Mouse (Mus musculus) intestine, postnatal 0 days (tissue): ENCODE results near the gene 5330417H12Rik. TPM values are rescaled to one million over a fixed set of nuclear protein-coding genes. Genes with fewer than 3 reads are reported as not detected.

Experiments used
- ATAC-seq: fragments of 200-750 bp; cut with Nextera tagmentation; 2 replicates; pipeline ENCODE4 v1.8.0; 2017; ENCODE audit warnings: mild to moderate bottlenecking, moderate TSS enrichment, moderate library complexity
- H3K27ac ChIP-seq: fragments of 300-500 bp; sonication (generic); 2 replicates; pipeline ENCODE4 v1.5.1; 2014; ENCODE audit warnings: mild to moderate bottlenecking, low read depth, low read length, moderate library complexity
- H3K27me3 ChIP-seq: fragments of 300-500 bp; sonication (generic); replicated peaks from 2 replicates; pipeline ENCODE4 v1.6.1; 2014; ENCODE audit warnings: low read length, mixed read lengths; ENCODE audit not compliant: control insufficient read depth, insufficient read depth
- H3K36me3 ChIP-seq: fragments of 300-500 bp; sonication (generic); 2 replicates; pipeline ENCODE4 v1.6.1; 2014; ENCODE audit warnings: mild to moderate bottlenecking, moderate library complexity; ENCODE audit not compliant: control insufficient read depth, insufficient read depth
- H3K4me1 ChIP-seq: fragments of 300-500 bp; sonication (generic); replicated peaks from 2 replicates; pipeline ENCODE4 v1.6.1; 2014; ENCODE audit warnings: antibody characterized with exemption, low read length, mixed read lengths; ENCODE audit not compliant: control insufficient read depth, insufficient read depth
- H3K4me2 ChIP-seq: fragments of 300-500 bp; sonication (generic); replicated peaks from 2 replicates; pipeline ENCODE4 v1.6.1; 2014; ENCODE audit warnings: low read depth, mild to moderate bottlenecking, moderate library complexity
- H3K4me3 ChIP-seq: fragments of 300-500 bp; sonication (generic); 2 replicates; pipeline ENCODE4 v1.5.1; 2014; ENCODE audit warnings: low read depth, low read length
- H3K9ac ChIP-seq: fragments of 300-500 bp; sonication (generic); 2 replicates; pipeline ENCODE4 v1.6.1; 2014; ENCODE audit warnings: mild to moderate bottlenecking, low read depth, low read length
- H3K9me3 ChIP-seq: fragments of 300-500 bp; sonication (generic); 2 replicates; pipeline ENCODE4 v1.6.1; 2016; ENCODE audit warnings: mixed run types; ENCODE audit not compliant: control insufficient read depth
- CTCF ChIP-seq: sonication (generic); IDR thresholded peaks from 2 replicates; pipeline ENCODE4 v1.5.1; 2016; ENCODE audit warnings: low read depth, mild to moderate bottlenecking, control low read depth, antibody characterized with exemption, moderate library complexity
- WGBS: fragments of 180-500 bp; shearing (Covaris S2); extraction: QIAGEN DNeasy Blood & Tissue Kit; methylation state at CpG from one replicate; pipeline ENCODE4 v1.1.7; 2014; 5-methylcytosine and 5-hydroxymethylcytosine counted together
- polyA plus RNA-seq: library from polyadenylated mRNA; unstranded; fragments of >200 nt; fragmentation: Nextera tagmentation; extraction: Ambion mirVana; gene quantifications from 2 replicates; pipeline ENCODE4 v1.2.1, GENCODE M21; 2015

Gene 5330417H12Rik
- polyA plus RNA-seq, 1 experiment from 2014 or later, result not detected

DNA sequence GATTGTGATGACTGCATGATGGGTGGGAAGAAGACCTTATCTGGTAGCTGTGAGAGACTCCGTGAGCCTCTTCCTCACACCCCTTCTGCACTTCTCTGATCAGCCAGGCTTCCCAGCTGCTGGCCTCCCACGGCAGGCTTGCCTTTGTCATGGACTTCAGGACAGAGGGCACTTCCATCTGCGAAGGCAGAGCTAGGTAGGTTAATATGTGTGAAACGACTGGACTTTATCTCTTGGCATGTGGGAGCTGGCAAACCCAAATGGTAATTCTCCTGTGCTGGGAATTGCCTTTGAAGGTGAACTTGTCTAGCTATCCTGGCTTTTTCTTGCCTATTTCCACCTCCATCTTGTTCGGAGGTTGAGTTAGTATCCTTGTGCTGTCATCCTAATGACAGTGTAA lies 24.3 kb downstream of the 5330417H12Rik start:
- no peak for TF ChIP-seq CTCF
- Histone ChIP-seq H3K36me3 (no peaks in the 10 kb centered on the region), H3K9me3 (no peaks in the 10 kb centered on the region), H3K9ac (no peak overlapping the region), H3K27ac (no peak overlapping the region), H3K4me3 (no peak overlapping the region), H3K4me2 (no peak overlapping the region), H3K27me3 (no peaks in the 10 kb centered on the region), H3K4me1 (no peaks in the 10 kb centered on the region)
- no peak for ATAC-seq
- WGBS, result 56% methylated on average over 5 of the region's 5 CpGs

- no peaks in the 10 kb centered on the region for H3K27me3 ChIP-seq
- 83% methylated on average over 3 of the region's 3 CpGs for WGBS
- H3K36me3 ChIP-seq, result no peaks in the 10 kb centered on the region
- no peak for ATAC-seq
- H3K4me1 ChIP-seq, result 0 out of 2 replicates have a peak, but pooled peaks cover 3% of the 10 kb centered on the region
- no peak overlapping the region for H3K4me3 ChIP-seq
- no peak overlapping the region for H3K4me2 ChIP-seq
- H3K9ac ChIP-seq, result no peak overlapping the region
- TF ChIP-seq CTCF, result no peak
- H3K27ac ChIP-seq, result no peak overlapping the region
- no peaks in the 10 kb centered on the region for H3K9me3 ChIP-seq
Observed at GRCm38 (mm10) chr7:107597956-107598355, 27.0 kb downstream of the 5330417H12Rik start.

DNA sequence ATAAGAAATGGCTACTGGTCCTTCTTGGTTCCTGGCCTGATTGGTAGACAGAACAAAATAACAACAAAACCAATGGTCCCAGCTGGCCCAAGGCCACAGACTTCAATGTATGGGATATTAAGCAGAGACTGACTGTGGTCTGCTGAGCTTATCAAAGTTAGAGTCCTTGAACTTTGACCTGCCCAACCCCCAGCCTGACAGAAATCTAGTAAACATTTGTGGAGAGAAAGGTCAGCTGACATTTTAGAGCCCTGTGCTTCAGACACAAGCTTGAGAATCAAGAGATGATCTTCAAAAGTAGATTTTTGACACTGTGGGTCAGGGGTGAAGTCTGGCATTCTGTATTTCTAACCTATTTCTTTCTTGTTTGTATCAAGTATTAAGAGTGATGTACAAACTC lies 28.2 kb downstream of the 5330417H12Rik start:
- Histone ChIP-seq H3K4me1 (0 out of 2 replicates have a peak, but pooled peaks cover 3% of the 10 kb centered on the region), H3K4me2 (no peak overlapping the region), H3K36me3 (no peaks in the 10 kb centered on the region), H3K9me3 (no peaks in the 10 kb centered on the region), H3K9ac (no peak overlapping the region), H3K27me3 (no peaks in the 10 kb centered on the region), H3K27ac (no peak overlapping the region), H3K4me3 (no peak overlapping the region)
- no peak for TF ChIP-seq CTCF
- ATAC-seq, result no peak

DNA sequence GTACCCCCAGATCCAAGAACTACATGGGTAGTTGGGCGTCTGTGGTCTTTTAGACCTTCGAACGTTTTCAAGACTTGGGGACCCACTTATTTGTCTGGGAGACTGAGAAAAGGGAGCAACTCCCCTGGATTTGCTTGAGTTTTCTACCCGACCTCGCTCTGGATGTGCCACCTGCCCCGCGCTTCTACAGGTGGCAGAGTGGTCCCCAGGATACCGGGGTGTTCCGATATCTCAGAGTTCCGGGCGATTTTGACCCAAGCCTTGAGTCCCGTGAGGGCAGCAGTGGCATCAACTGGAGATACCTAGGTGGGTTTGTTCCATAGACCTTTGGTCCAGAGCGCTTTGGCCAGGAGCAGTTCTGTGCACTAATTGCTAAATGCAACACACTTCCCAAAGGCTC lies 29.5 kb downstream of the 5330417H12Rik start:
- Histone ChIP-seq H3K27me3 (no peaks in the 10 kb centered on the region), H3K4me1 (0 out of 2 replicates have a peak, but pooled peaks cover 3% of the 10 kb centered on the region), H3K4me2 (peak overlapping the region; percentile 94), H3K9me3 (no peaks in the 10 kb centered on the region), H3K9ac (peak overlapping the region; percentile 60; the same call in 1 of the 2 replicates), H3K27ac (peak overlapping the region; percentile 82; the same call in 1 of the 2 replicates), H3K36me3 (no peaks in the 10 kb centered on the region), H3K4me3 (peak overlapping the region; percentile 60)
- WGBS, result 10% methylated on average over 13 of the region's 13 CpGs
- no peak for TF ChIP-seq CTCF
- no peak for ATAC-seq

- peak within 1 kb of the TSS; percentile 60 for H3K4me3 ChIP-seq
- ATAC-seq, result peak; percentile 99
- no peaks in the 10 kb centered on the region for H3K36me3 ChIP-seq
- peak within 1 kb of the TSS; percentile 94 for H3K4me2 ChIP-seq
- 0 out of 2 replicates have a peak, but pooled peaks cover 3% of the 10 kb centered on the region for H3K4me1 ChIP-seq
- no peaks in the 10 kb centered on the region for H3K9me3 ChIP-seq
- H3K27me3 ChIP-seq, result no peaks in the 10 kb centered on the region
- no peak for TF ChIP-seq CTCF
- peak within 1 kb of the TSS; percentile 82 for H3K27ac ChIP-seq
- WGBS, result 1% methylated on average over 24 of the region's 24 CpGs
- H3K9ac ChIP-seq, result peak within 1 kb of the TSS; percentile 60
Observed at GRCm38 (mm10) chr7:107594857-107595402, 30.0 kb downstream of the 5330417H12Rik start, which contains the start of gene Ppfibp2. Gene Ppfibp2, plus strand, starts transcription at chr7:107595207.

- peak; percentile 77 for TF ChIP-seq CTCF
- no peaks in the 10 kb centered on the region for H3K27me3 ChIP-seq
- peak overlapping the region; percentile 60 for H3K4me3 ChIP-seq
- H3K4me1 ChIP-seq, result 0 out of 2 replicates have a peak, but pooled peaks cover 3% of the 10 kb centered on the region
- H3K4me2 ChIP-seq, result peak overlapping the region; percentile 94
- ATAC-seq, result peak; percentile 89
- WGBS, result under 1% methylated on average over 16 of the region's 16 CpGs
- H3K36me3 ChIP-seq, result no peaks in the 10 kb centered on the region
- H3K9me3 ChIP-seq, result no peaks in the 10 kb centered on the region
- H3K9ac ChIP-seq, result peak overlapping the region; percentile 60
- H3K27ac ChIP-seq, result peak overlapping the region; percentile 82
Observed at GRCm38 (mm10) chr7:107594325-107594856, 30.6 kb downstream of the 5330417H12Rik start.
